Mouse (Mus musculus): Measurements from ENCODE around the gene Slc10a4. TPM values are rescaled to one million over a fixed set of nuclear protein-coding genes. Genes with fewer than 3 reads are reported as not detected.

The Slc10a4 gene
- not detected for total RNA-seq (2023)

GRCm38 (mm10) chr5:73006784-73007581 is at the start of gene Slc10a4:
Gene Slc10a4 (plus strand): TSS chr5:73006883.

GRCm38 (mm10) chr5:72974602-72975001 is 32.1 kb upstream of the Slc10a4 start, which contains the start of gene Gm10135:
Gene Gm10135 (minus strand): TSS chr5:72974702.

Other genes starting within 250 kb of the Slc10a4 start
- gene Tec, start 138.4 kb upstream of the Slc10a4 start, total RNA-seq (2023) = 10 to 100 TPM; 28.2 to 30.8 TPM
- gene Slain2, start 92.6 kb upstream of the Slc10a4 start, total RNA-seq (2023) = 10 to 100 TPM; 85.5 to 93.7 TPM
- gene Gm10135, start 32.2 kb upstream of the Slc10a4 start, total RNA-seq (2023) = not detected
- 100 to 1,000 TPM in 1 of 2 experiments, 10 to 100 TPM in 1; 86.8 to 112 TPM for gene Fryl, start 249.7 kb downstream of the Slc10a4 start, total RNA-seq (2023)

All from neutrophil, adult 59 days (primary cell).